In the genomic region with DNA sequence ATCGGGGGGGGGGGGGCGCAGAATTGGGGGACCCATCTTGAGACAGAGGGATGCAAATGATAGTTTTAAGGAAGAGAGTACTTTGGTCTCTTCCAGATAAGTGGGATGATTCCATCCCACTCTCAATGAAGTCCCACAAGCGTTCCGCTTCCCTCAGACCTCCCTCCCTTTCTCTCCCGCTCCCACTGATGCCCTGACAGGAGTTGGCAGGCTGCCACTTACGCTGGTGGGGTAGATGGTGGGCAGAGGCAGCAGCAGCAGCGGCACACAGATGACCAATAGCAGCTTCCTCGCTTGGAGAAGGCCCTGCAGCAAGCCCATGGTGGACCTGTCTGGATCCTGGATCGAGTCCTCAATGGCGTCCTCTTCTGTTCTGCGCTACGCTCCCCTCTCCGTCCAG, we compare ENCODE assay signal across 31 mouse cellular contexts. TPM values are rescaled to one million over a fixed set of nuclear protein-coding genes. Genes with fewer than 3 reads are reported as not detected.
DNase-seq lines count a peak whose midpoint lies in the region; ATAC-seq lines count a peak whose summit lies in the region.
"Had no signal": no experiment of that assay in that cellular context is flagged by ENCODE, and none has a peak within 500 bp of the region (broad histone marks: within the 10 kb centered on the region; RNA-seq: fewer than 3 reads in every experiment).

No protein-coding gene starts in this region.

- WGBS in forebrain, embryonic 14.5 days: 58% methylated on average over 13 of the region's 13 CpGs
- 58% methylated on average over 13 of the region's 13 CpGs for WGBS in forebrain, embryonic 16.5 days
- WGBS in hindbrain, embryonic 13.5 days: 70% methylated on average over 13 of the region's 13 CpGs
- 73% methylated on average over 13 of the region's 13 CpGs for WGBS in hindbrain, embryonic 12.5 days
- 70% methylated on average over 13 of the region's 13 CpGs for WGBS in midbrain, embryonic 14.5 days
- 78% methylated on average over 13 of the region's 13 CpGs for WGBS in midbrain, embryonic 13.5 days

- no peak overlapping the region for H3K4me2 ChIP-seq in forebrain, embryonic 14.5 days (ENCODE audit: low read length)
- no peak overlapping the region for H3K4me2 ChIP-seq in forebrain, embryonic 16.5 days (ENCODE audit: low read length)
- no peak overlapping the region for H3K4me2 ChIP-seq in hindbrain, embryonic 13.5 days
- no peak overlapping the region for H3K4me2 ChIP-seq in hindbrain, embryonic 12.5 days (replicated peaks)
- no peak overlapping the region for H3K4me2 ChIP-seq in midbrain, embryonic 14.5 days (ENCODE audit: low read length)
- H3K4me2 ChIP-seq in midbrain, embryonic 13.5 days (replicated peaks): no peak overlapping the region
- H3K4me2 ChIP-seq: embryonic facial prominence, embryonic 13.5 days; heart, embryonic 12.5 days; limb, embryonic 12.5 days; liver, embryonic 15.5 days; lung, embryonic 15.5 days; midbrain, embryonic 12.5 days; neural tube, embryonic 15.5 days had no signal

- peak; percentile 65 for DNase-seq in forebrain, embryonic 14.5 days (ENCODE audit: low spot score)
- peak; percentile 62 for DNase-seq in midbrain, embryonic 14.5 days
- DNase-seq in thymus, postnatal 14 days: no peak
- DNase-seq: adrenal gland, postnatal 10 days; cerebellum, adult 11 months; cerebellum, adult 9-10 months; gastrocnemius, adult 2 months; gastrocnemius, postnatal 36 days; heart, adult 18-20 months; heart, postnatal 36 days; kidney, adult 9 months; kidney, postnatal 10 days; lung, postnatal 36 days; right cerebral cortex, postnatal 4 days; thymus, adult 18-20 months; thymus, postnatal 36 days had no signal

- no peaks in the 10 kb centered on the region for H3K9me3 ChIP-seq in forebrain, embryonic 14.5 days (replicated peaks; ENCODE audit: control insufficient read depth, low read length)
- no peaks in the 10 kb centered on the region for H3K9me3 ChIP-seq in forebrain, embryonic 16.5 days (ENCODE audit: control insufficient read depth, low read length)
- no peaks in the 10 kb centered on the region for H3K9me3 ChIP-seq in hindbrain, embryonic 13.5 days
- no peaks in the 10 kb centered on the region for H3K9me3 ChIP-seq in hindbrain, embryonic 12.5 days (replicated peaks)
- H3K9me3 ChIP-seq in midbrain, embryonic 14.5 days (ENCODE audit: control insufficient read depth, low read length): no peaks in the 10 kb centered on the region
- no peaks in the 10 kb centered on the region for H3K9me3 ChIP-seq in midbrain, embryonic 13.5 days
- H3K9me3 ChIP-seq: embryonic facial prominence, embryonic 13.5 days; forebrain, embryonic 10.5 days; heart, embryonic 12.5 days; limb, embryonic 12.5 days; liver, embryonic 15.5 days; lung, embryonic 15.5 days; midbrain, embryonic 12.5 days; neural tube, embryonic 15.5 days had no signal

- no peaks in the 10 kb centered on the region for H3K27me3 ChIP-seq in forebrain, embryonic 14.5 days (replicated peaks; ENCODE audit: control insufficient read depth, insufficient read depth, low read length)
- no peaks in the 10 kb centered on the region for H3K27me3 ChIP-seq in forebrain, embryonic 16.5 days (replicated peaks; ENCODE audit: control insufficient read depth, insufficient read depth, low read length)
- no peaks in the 10 kb centered on the region for H3K27me3 ChIP-seq in hindbrain, embryonic 13.5 days
- H3K27me3 ChIP-seq in hindbrain, embryonic 12.5 days: no peaks in the 10 kb centered on the region
- H3K27me3 ChIP-seq in midbrain, embryonic 14.5 days (ENCODE audit: control insufficient read depth, insufficient read depth, low read length): no peaks in the 10 kb centered on the region
- no peaks in the 10 kb centered on the region for H3K27me3 ChIP-seq in midbrain, embryonic 13.5 days
- H3K27me3 ChIP-seq: embryonic facial prominence, embryonic 13.5 days; heart, embryonic 12.5 days; limb, embryonic 12.5 days; liver, embryonic 15.5 days; lung, embryonic 15.5 days; midbrain, embryonic 12.5 days; neural tube, embryonic 15.5 days had no signal

- no peak overlapping the region for H3K4me3 ChIP-seq in forebrain, embryonic 14.5 days (ENCODE audit: low read depth, low read length)
- H3K4me3 ChIP-seq in forebrain, embryonic 16.5 days (replicated peaks; ENCODE audit: low read length): no peak overlapping the region
- H3K4me3 ChIP-seq in hindbrain, embryonic 13.5 days: no peak overlapping the region
- no peak overlapping the region for H3K4me3 ChIP-seq in hindbrain, embryonic 12.5 days
- H3K4me3 ChIP-seq in midbrain, embryonic 14.5 days (replicated peaks; ENCODE audit: low read depth, low read length): no peak overlapping the region
- no peak overlapping the region for H3K4me3 ChIP-seq in midbrain, embryonic 13.5 days (replicated peaks)
- H3K4me3 ChIP-seq: embryonic facial prominence, embryonic 13.5 days; forebrain, embryonic 10.5 days; gastrocnemius, adult 2 months; heart, embryonic 12.5 days; limb, embryonic 12.5 days; liver, embryonic 15.5 days; lung, embryonic 15.5 days; midbrain, embryonic 12.5 days; neural tube, embryonic 15.5 days had no signal

- no peaks in the 10 kb centered on the region for H3K4me1 ChIP-seq in forebrain, embryonic 14.5 days (ENCODE audit: control insufficient read depth, insufficient read depth, low read length)
- no peaks in the 10 kb centered on the region for H3K4me1 ChIP-seq in forebrain, embryonic 16.5 days (replicated peaks; ENCODE audit: control insufficient read depth, insufficient read depth, low read length)
- peaks cover 4% of the 10 kb centered on the region; the same call in 1 of the 2 replicates for H3K4me1 ChIP-seq in hindbrain, embryonic 13.5 days (replicated peaks)
- no peaks in the 10 kb centered on the region for H3K4me1 ChIP-seq in hindbrain, embryonic 12.5 days
- no peaks in the 10 kb centered on the region for H3K4me1 ChIP-seq in midbrain, embryonic 14.5 days (ENCODE audit: control insufficient read depth, insufficient read depth, low read length)
- H3K4me1 ChIP-seq in midbrain, embryonic 13.5 days (replicated peaks): no peaks in the 10 kb centered on the region
- H3K4me1 ChIP-seq: embryonic facial prominence, embryonic 13.5 days; limb, embryonic 12.5 days; lung, embryonic 15.5 days; midbrain, embryonic 12.5 days; neural tube, embryonic 15.5 days had no signal

- H3K9ac ChIP-seq in forebrain, embryonic 14.5 days (ENCODE audit: low read length): no peak overlapping the region
- H3K9ac ChIP-seq in forebrain, embryonic 16.5 days (replicated peaks; ENCODE audit: low read depth, low read length): no peak overlapping the region
- H3K9ac ChIP-seq in hindbrain, embryonic 13.5 days: no peak overlapping the region
- no peak overlapping the region for H3K9ac ChIP-seq in hindbrain, embryonic 12.5 days
- H3K9ac ChIP-seq in midbrain, embryonic 14.5 days (replicated peaks; ENCODE audit: low read length): no peak overlapping the region
- no peak overlapping the region for H3K9ac ChIP-seq in midbrain, embryonic 13.5 days (replicated peaks)
- H3K9ac ChIP-seq: embryonic facial prominence, embryonic 13.5 days; heart, embryonic 12.5 days; limb, embryonic 12.5 days; liver, embryonic 15.5 days; lung, embryonic 15.5 days; midbrain, embryonic 12.5 days; neural tube, embryonic 15.5 days had no signal

- ATAC-seq in forebrain, embryonic 14.5 days: no peak
- ATAC-seq in forebrain, embryonic 16.5 days: no peak
- peak; percentile 43; the same call in 1 of the 2 replicates for ATAC-seq in hindbrain, embryonic 13.5 days (ENCODE audit: low FRiP score)
- no peak for ATAC-seq in hindbrain, embryonic 12.5 days (ENCODE audit: low FRiP score)
- ATAC-seq in midbrain, embryonic 14.5 days (ENCODE audit: low FRiP score, low TSS enrichment): no peak
- no peak for ATAC-seq in midbrain, embryonic 13.5 days
- ATAC-seq: intestine, postnatal 0 days; Patski had no signal

- no peak overlapping the region for H3K27ac ChIP-seq in forebrain, embryonic 14.5 days (ENCODE audit: low read depth, low read length)
- no peak overlapping the region for H3K27ac ChIP-seq in forebrain, embryonic 16.5 days (ENCODE audit: low read length)
- H3K27ac ChIP-seq in hindbrain, embryonic 13.5 days: no peak overlapping the region
- no peak overlapping the region for H3K27ac ChIP-seq in hindbrain, embryonic 12.5 days
- H3K27ac ChIP-seq in midbrain, embryonic 14.5 days (replicated peaks; ENCODE audit: low read depth, low read length): no peak overlapping the region
- H3K27ac ChIP-seq in midbrain, embryonic 13.5 days: no peak overlapping the region
- H3K27ac ChIP-seq: embryonic facial prominence, embryonic 13.5 days; forebrain, embryonic 10.5 days; gastrocnemius, adult 2 months; limb, embryonic 12.5 days; liver, embryonic 15.5 days; lung, embryonic 15.5 days; midbrain, embryonic 12.5 days; neural tube, embryonic 15.5 days; stomach, postnatal 0 days had no signal

- H3K36me3 ChIP-seq in forebrain, embryonic 14.5 days (ENCODE audit: control insufficient read depth, insufficient read depth, low read length): no peaks in the 10 kb centered on the region
- no peaks in the 10 kb centered on the region for H3K36me3 ChIP-seq in forebrain, embryonic 16.5 days (ENCODE audit: control insufficient read depth, insufficient read depth)
- no peaks in the 10 kb centered on the region for H3K36me3 ChIP-seq in hindbrain, embryonic 13.5 days
- no peaks in the 10 kb centered on the region for H3K36me3 ChIP-seq in hindbrain, embryonic 12.5 days
- no peaks in the 10 kb centered on the region for H3K36me3 ChIP-seq in midbrain, embryonic 14.5 days (ENCODE audit: control insufficient read depth, insufficient read depth, low read length)
- no peaks in the 10 kb centered on the region for H3K36me3 ChIP-seq in midbrain, embryonic 13.5 days
- H3K36me3 ChIP-seq: embryonic facial prominence, embryonic 13.5 days; forebrain, embryonic 10.5 days; heart, embryonic 12.5 days; limb, embryonic 12.5 days; liver, embryonic 15.5 days; lung, embryonic 15.5 days; midbrain, embryonic 12.5 days; neural tube, embryonic 15.5 days had no signal

RNA-seq across cellular contexts. Expression of gene Slc13a4, which starts 0.8 kb away (rescaled TPM):
- polyA plus RNA-seq in forebrain, embryonic 14.5 days (2014; fragmentation: Nextera tagmentation; extraction: Ambion mirVana): 2.7 and 4.6 TPM in 2 replicates
- 4.6 and 5.6 TPM in 2 replicates for polyA plus RNA-seq in forebrain, embryonic 16.5 days (2015; fragmentation: Nextera tagmentation; extraction: Ambion mirVana)
- 2.9 and 3.9 TPM in 2 replicates for polyA plus RNA-seq in hindbrain, embryonic 13.5 days (2015; fragmentation: Nextera tagmentation; extraction: Ambion mirVana)
- 0.77 and 1.3 TPM in 2 replicates for polyA plus RNA-seq in hindbrain, embryonic 12.5 days (2016; fragmentation: Nextera tagmentation; extraction: Ambion mirVana)
- polyA plus RNA-seq in midbrain, embryonic 14.5 days (2014; fragmentation: Nextera tagmentation; extraction: Ambion mirVana): 0.19 and 3.3 TPM in 2 replicates
- polyA plus RNA-seq in midbrain, embryonic 13.5 days (2015; fragmentation: Nextera tagmentation; extraction: Ambion mirVana): 1.8 and 2.5 TPM in 2 replicates
- polyA plus RNA-seq: Patski had no signal

RNA-seq across cellular contexts. Expression of gene Fam180a, which starts 18.8 kb away (rescaled TPM):
- polyA plus RNA-seq in forebrain, embryonic 14.5 days (2014; fragmentation: Nextera tagmentation; extraction: Ambion mirVana): 0.66 and 1.5 TPM in 2 replicates
- 1.0 and 1.6 TPM in 2 replicates for polyA plus RNA-seq in forebrain, embryonic 16.5 days (2015; fragmentation: Nextera tagmentation; extraction: Ambion mirVana)
- 0.27 and 0.71 TPM in 2 replicates for polyA plus RNA-seq in hindbrain, embryonic 13.5 days (2015; fragmentation: Nextera tagmentation; extraction: Ambion mirVana)
- polyA plus RNA-seq in hindbrain, embryonic 12.5 days (2016; fragmentation: Nextera tagmentation; extraction: Ambion mirVana): 0.39 and 0.65 TPM in 2 replicates
- polyA plus RNA-seq in midbrain, embryonic 14.5 days (2014; fragmentation: Nextera tagmentation; extraction: Ambion mirVana): 0.68 TPM in 1 of 2 replicates, not detected in the other
- polyA plus RNA-seq in midbrain, embryonic 13.5 days (2015; fragmentation: Nextera tagmentation; extraction: Ambion mirVana): 0.42 and 0.49 TPM in 2 replicates
- polyA plus RNA-seq: forebrain, embryonic 10.5 days; limb, embryonic 12.5 days; Patski had no signal
